Mouse (Mus musculus): ENCODE data around the gene Kctd3.

- no peak for TF ChIP-seq POLR2A (IDR thresholded peaks at IDR 0.05; ENCODE audit: low read depth, low read length)
- no peak for TF ChIP-seq CTCF (IDR thresholded peaks at IDR 0.05; ENCODE audit: extremely low read depth, insufficient read depth, insufficient read length, insufficient replicate concordance)
These were observed 815 bp downstream of the Kctd3 start for GRCm38 (mm10) chr1:189006826-189007225.
